Mouse (Mus musculus) neutrophil, adult 5-6 weeks (primary cell): ENCODE data around the gene Dido1. TPM values are rescaled to one million over a fixed set of nuclear protein-coding genes. Genes with fewer than 3 reads are reported as not detected.
"Not testable (repeated sequence)": the region's sequence is repeated elsewhere in the genome, so short reads cannot be mapped to it uniquely, and the experiment has no call there.

ENCODE experiments used
- ATAC-seq: fragments of 151-379, 151-347 bp; 2 replicates; pipeline ENCODE4 v1.8.0; 2017; ENCODE audit warnings: mild to moderate bottlenecking, moderate TSS enrichment; ENCODE audit not compliant: insufficient number of reproducible peaks, poor library complexity, low FRiP score, severe bottlenecking; ENCODE audit errors: extremely low read depth
- total RNA-seq: library from RNA; stranded (forward); fragments of 200-1000 nt; gene quantifications from 2 replicates; pipeline ENCODE4 v1.2.3, GENCODE M21; 2017

The Dido1 gene
- total RNA-seq, 1 experiment from 2014 or later = 114 TPM

DNA sequence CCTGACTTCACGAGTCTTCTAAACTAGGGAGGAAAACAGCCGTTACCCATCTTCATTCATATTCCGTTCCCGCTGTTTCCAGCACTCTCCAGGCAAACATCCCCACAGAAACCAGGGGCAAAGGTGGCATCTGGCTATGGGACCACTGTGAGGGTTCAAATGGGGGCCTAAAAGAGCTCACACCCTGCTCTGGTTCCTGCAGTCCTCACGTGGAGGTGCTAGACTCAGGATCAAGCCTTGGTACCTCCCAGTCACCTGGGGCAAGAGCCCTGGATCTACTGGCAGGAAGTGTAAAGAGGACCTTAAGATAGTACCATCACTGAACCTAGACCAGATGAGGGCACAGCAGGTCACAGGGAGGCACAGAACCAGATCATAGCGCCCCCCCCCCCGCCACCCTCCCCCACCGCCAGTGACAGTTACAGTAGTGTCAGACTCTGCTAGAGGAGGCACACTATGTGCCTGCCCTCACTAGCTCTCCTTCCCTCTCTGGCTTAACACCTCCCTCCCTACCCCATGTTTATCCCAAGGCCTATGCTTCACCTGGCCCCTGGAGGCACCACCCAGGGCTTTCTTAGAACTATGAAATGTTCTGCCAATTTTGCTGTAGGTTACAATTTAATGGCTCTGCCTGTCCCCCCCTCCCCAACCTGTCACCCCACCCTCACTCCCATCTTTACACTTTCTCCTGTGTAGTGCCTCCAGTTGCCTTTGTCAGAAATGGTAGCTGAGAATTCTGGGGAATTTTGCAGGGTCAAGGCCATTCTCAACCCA, 16.2 kb upstream of the Dido1 start:
- ATAC-seq = no peak

- ATAC-seq = no peak
Observed at GRCm38 (mm10) chr2:180725414-180725778, 15.6 kb upstream of the Dido1 start.

- peak; percentile 33; the same call in 1 of the 2 replicates for ATAC-seq
Observed at GRCm38 (mm10) chr2:180724585-180725413, 15.0 kb upstream of the Dido1 start, which contains the start of gene Slc17a9. Slc17a9 (plus strand) TSS chr2:180725263.

DNA sequence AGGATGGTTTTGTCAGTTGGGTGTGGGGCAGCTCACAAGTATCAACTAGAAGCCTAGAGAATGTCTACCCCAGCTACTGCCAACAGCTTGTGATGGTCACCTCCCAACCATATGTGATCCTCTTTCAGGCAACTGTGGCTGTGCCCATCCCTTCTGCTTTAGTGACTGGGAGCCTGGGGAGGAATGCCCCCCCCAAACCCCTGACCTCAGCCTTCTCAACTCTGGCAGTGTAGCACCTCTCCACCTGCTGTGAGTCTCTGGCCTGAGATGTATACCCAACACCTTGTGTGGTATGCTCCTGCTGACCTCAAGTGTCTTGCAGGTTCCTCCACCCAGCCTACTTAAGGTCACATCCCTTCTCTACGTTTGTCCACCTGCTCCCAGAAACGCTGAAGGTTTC, 14.1 kb upstream of the Dido1 start:
- ATAC-seq = no peak

DNA sequence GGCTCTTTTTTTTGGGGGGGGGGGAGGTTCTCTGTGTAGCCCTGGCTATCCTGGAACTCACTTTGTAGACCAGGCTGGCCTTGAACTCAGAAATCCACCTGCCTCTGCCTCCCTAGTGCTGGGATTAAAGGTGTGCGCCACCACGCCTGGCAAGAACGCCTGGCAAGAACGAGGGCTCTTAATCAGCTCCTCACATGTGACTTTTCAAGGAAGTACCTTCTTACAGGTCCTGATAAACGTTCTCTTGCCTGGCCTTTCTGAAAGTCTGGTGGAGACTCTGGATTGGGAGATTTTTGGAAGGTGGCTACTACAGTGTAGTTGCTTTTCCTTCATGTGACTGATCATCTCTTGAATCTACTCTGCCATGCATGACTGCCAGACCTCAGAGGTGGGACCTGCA, 12.9 kb upstream of the Dido1 start:
- ATAC-seq = not testable (repeated sequence)

DNA sequence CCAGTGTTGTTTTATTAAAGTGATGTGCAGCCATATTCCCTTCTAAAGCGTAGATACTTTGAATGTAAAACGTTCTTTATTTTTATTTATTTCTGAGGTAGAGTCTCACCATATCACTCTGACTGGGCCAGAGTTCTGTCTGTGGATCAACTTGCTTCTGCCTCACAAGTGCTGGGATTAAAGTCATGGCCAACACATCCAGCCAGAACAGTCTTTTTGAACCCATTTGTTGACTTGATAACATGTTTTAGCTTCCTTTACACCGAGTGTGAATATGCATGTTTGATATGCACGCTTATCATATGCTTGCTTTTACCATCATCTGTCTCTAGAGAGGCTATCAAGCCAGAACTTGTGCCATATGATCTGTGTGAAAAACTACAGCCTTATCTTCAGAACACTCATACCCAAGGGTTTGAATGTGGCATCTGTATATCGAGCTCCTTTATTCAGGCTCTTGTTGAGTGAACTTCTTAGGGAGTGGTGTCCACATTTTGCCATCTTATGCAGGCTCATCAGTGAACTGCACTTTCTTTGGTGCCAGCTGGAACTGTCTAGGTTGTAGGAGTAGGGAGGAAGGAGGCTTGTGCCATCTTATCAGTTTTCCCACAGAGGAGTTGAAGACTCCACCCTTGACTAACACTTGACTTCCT, 2.4 kb upstream of the Dido1 start:
- no peak for ATAC-seq

DNA sequence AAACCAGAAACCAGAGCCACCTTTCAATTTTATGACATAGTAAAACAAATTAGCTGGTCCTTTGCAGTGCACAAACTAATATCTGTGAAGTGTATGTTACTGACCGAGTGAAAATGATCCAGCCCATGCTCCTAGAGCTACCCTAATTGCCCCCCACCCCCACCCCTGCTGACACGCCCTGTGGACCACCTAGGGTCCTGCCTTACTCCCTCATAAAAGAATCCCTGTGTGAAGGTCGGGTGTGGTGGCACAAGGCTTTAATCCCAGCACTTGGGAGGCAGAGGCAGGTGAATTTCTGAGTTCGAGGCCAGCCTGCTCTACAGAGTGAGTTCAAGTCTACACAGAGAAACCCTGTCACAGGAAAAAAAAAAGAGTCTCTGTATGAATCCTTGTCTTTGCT, 1.7 kb upstream of the Dido1 start:
- ATAC-seq = no peak

DNA sequence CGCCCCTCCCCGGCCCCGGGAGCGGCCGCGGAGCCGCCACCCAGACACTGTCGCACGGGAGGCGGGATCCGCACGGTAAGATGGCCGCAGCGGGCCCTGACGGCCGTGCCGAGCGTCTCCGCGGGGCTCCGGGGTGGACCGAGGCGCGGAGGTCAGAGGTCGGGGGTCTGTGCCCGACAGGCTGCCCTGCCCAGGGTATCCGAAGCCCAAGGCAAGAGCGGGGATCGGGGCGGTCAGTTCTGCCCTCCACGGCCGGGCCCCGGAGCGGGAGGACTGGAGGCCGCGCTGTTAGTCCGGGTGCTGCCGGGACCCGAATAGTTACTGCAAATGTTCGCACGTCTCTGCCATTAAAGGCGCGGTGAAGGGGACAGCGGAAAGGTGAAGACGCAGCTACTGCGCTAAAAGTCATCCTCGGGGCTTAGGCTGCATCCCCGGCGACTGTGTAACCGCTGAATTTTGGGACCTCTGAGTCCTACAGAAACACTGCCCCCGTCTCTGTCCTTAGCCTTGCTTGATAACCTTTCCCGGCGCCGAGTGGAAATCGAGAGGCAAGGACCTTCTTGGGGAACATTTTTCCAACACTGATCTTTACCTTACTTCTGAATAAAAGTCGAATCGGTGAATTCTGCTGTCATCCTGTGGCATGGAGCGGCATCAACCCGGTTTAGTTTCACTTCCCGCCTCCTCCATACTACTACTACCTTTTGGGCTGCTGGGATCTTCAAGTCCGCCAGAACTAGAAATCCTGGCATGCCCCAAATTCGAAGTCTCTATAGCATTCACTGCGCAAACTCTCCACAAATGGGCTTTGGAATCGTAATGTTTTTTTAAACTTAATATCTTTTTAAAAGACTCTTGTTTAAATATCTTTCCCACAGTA, 717 bp upstream of the Dido1 start:
- no peak for ATAC-seq

GRCm38 (mm10) chr2:180709023-180709922, 526 bp downstream of the Dido1 start:
- no peak for ATAC-seq

- ATAC-seq = no peak
Observed at GRCm38 (mm10) chr2:180705975-180706374, 3.8 kb downstream of the Dido1 start.

- ATAC-seq = peak; percentile 42; the same call in 1 of the 2 replicates
Observed at GRCm38 (mm10) chr2:180705066-180705465, 4.7 kb downstream of the Dido1 start.

- ATAC-seq = no peak
Observed at GRCm38 (mm10) chr2:180704591-180704990, 5.2 kb downstream of the Dido1 start.

DNA sequence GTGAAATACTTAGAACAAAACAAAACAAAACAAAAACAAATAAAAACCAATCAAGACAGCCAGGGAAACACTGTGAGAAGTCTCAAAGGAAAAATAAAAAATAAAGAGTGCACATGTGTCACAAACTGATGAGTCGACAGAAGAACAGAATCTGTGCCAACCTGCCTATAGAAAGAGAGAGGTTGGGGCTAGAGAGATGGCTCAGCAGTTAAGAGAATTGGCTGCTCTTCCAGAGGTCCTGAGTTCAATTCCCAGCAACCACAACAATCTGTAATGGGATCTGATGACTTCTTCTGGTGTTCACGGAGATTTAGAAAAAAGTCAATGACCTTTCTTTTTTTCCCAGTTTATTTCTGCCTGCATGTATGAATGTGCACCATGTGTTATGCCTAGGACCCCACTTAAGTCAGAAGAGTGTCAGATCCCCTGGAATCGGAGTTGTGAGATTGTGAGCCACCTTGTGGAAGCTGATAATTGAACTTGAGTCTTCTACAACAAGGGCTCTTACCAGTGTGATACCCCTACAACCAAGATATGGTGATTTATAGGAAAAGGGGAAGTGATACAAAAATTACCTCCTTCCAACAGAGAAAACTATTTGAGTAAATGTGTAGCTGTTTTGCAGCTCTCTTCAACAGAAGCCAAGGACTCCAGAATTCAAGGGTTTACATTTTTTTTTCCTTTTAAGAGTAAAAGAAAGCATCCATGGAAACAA, 6.0 kb downstream of the Dido1 start:
- no peak for ATAC-seq

DNA sequence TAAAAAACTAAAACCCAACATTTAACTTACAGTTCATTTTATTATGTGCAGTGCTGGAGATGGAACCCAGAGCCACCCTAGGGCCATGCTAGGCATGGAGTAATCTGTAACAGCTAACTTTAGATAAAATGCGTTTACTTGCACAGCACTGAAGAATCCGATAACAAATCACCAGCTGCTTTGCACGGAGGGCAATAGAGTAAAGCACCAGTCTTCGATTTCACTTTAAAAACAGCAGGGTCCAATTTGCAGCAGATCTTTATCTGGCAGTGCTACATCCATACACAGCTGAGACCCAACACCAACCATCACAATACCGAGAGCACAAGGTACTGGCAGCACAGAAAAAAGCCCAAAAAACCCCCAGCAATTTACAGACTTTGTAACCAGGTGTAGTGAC, 6.6 kb downstream of the Dido1 start:
- no peak for ATAC-seq

GRCm38 (mm10) chr2:180702701-180703149, 7.1 kb downstream of the Dido1 start:
- ATAC-seq = no peak

DNA sequence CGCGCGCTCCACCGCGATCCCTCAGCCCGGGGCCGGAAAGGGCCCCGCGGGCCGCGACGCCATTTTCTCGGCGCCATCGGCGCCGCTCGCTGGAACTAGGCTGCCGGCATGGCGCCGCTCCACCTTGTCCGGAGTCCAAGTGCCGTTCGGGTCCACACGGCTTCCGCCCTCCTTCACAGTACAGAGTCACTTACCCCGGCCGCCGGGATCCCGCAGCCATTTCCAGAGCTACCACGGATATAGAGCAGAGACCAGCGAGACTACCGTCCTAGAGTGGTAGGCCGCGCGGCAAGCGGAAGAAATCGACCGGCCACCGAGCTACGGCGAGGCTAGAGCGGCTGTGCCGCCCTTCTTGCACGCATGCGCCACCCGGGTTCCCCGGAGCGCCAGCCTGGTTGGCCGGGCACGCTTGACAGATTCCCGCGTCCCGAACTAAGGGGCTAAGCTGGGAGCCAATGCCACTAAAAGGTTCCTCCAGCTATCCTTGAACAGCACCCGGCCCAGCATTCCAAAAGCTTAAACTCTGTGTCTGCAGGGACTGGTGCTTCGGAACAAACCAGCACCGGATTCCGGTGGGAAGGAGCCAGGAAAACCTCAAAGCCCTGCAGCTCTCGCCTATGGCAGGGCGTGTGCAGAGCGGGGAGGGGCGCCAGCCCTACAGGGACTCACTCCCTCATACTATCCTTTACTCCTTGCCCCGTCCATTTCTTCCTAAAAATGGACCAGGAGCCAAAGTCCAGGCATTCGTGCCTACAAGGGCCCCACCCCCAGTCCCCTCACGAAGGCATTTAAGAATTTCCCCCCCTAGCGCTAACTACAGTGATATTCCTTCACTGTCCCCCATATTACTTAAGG, 7.8 kb downstream of the Dido1 start:
- peak; percentile 82 for ATAC-seq
